18 mouse cellular contexts compared by ENCODE assay signal in the genomic region with DNA sequence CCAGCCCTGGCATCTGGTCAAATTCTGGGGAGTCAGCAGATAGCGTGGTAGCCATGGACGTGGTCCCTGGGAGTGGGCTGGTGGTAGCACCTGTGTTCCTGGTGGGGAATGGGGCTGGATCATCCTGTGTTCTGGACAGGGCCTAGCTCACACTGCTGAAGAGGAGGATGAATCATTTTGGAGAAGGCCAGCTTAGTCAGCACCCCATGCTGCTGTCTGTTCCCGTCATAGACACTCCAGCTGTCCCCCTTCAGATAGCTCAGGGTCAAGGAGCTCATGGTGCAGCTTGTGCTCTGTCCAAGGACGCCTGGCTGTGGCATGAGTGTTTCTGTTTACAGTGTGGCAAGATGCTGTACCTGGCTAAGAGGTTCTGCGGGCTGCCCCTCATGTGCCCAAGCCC. TPM values are rescaled to one million over a fixed set of nuclear protein-coding genes. Genes with fewer than 3 reads are reported as not detected.
A peak's percentile ranks its signal among the peaks of the same experiment; 100 is the strongest.
DNase-seq lines count a peak whose midpoint lies in the region; ATAC-seq and TF ChIP-seq lines count a peak whose summit lies in the region.
"Had no signal": no experiment of that assay in that cellular context is flagged by ENCODE, and none has a peak within 500 bp of the region (broad histone marks: within the 10 kb centered on the region; RNA-seq: fewer than 3 reads in every experiment).

No protein-coding gene starts in this region.

- peaks cover 28% of the 10 kb centered on the region for H3K4me1 ChIP-seq in megakaryocyte, embryonic 14.5 days

- H3ac ChIP-seq in myocyte (ENCODE audit: control insufficient read depth, insufficient read length): no peak overlapping the region

- no peak for TF ChIP-seq POLR2A in myocyte (IDR thresholded peaks at IDR 0.05; ENCODE audit: insufficient read length, low read depth)

- H3K27me3 ChIP-seq in megakaryocyte, embryonic 14.5 days (replicated peaks): no peaks in the 10 kb centered on the region
- no peaks in the 10 kb centered on the region for H3K27me3 ChIP-seq in myocyte (ENCODE audit: control insufficient read depth, insufficient read depth, insufficient read length)
- H3K27me3 ChIP-seq: heart, embryonic 12.5 days; limb, embryonic 13.5 days; stomach, embryonic 15.5 days had no signal

- no peak for DNase-seq in frontal cortex, postnatal 10 days (ENCODE audit: low spot score in 2 of 2)
- DNase-seq in adrenal gland, adult 2 months: peak; percentile 83
- no peak for DNase-seq in layer of hippocampus, postnatal 25 days (ENCODE audit: extremely low spot score in 1 of 2, low spot score in 1 of 2)
- DNase-seq: cerebellum, adult 9-11 months; forebrain, postnatal 0 days; gastrocnemius, postnatal 36 days; kidney, adult 8-10 months; layer of hippocampus, adult 9-11 months; lung, postnatal 14 days; spleen, adult 18-20 months; thymus, postnatal 25 days had no signal

- no peaks in the 10 kb centered on the region for H3K79me2 ChIP-seq in myocyte (ENCODE audit: control insufficient read depth, insufficient read depth)

- peaks cover 17% of the 10 kb centered on the region for H3K36me3 ChIP-seq in megakaryocyte, embryonic 14.5 days (replicated peaks; ENCODE audit: low read length)
- no peaks in the 10 kb centered on the region for H3K36me3 ChIP-seq in myocyte (ENCODE audit: control insufficient read depth, insufficient read depth)

- no peaks in the 10 kb centered on the region for H3K9me3 ChIP-seq in megakaryocyte, embryonic 14.5 days
- H3K9me3 ChIP-seq: heart, embryonic 12.5 days; limb, embryonic 13.5 days; stomach, embryonic 15.5 days had no signal

- peak overlapping the region; percentile 11 for H3K4me3 ChIP-seq in megakaryocyte, embryonic 14.5 days (replicated peaks)
- no peak overlapping the region for H3K4me3 ChIP-seq in myocyte
- H3K4me3 ChIP-seq: heart, embryonic 12.5 days; limb, embryonic 13.5 days; stomach, embryonic 15.5 days had no signal

- H3K4me2 ChIP-seq in myocyte (ENCODE audit: low read depth): no peak overlapping the region
- H3K4me2 ChIP-seq: heart, embryonic 12.5 days; limb, embryonic 13.5 days; stomach, embryonic 15.5 days had no signal

- peak; percentile 49; the same call in 1 of the 2 replicates for ATAC-seq in frontal cortex, adult (ENCODE audit: low TSS enrichment)
- no peak for ATAC-seq in megakaryocyte, adult 5-6 weeks (ENCODE audit: poor library complexity, severe bottlenecking)
- ATAC-seq: forebrain, postnatal 0 days had no signal

TF ChIP-seq in myocyte, 11 proteins besides CTCF, POLR2A, EP300 and RAD21:
- peak; percentile 42 to 84 (median 74) for TF ChIP-seq MYOD1 (IDR thresholded peaks at IDR 0.05; ENCODE audit: control insufficient read depth in 1 of 3, insufficient read length in 2 of 3, low read depth in 2 of 3)
- no peak for TF ChIP-seq MAX (IDR thresholded peaks at IDR 0.05; ENCODE audit: low read depth)
- TF ChIP-seq MYOG (IDR thresholded peaks at IDR 0.05; ENCODE audit: control insufficient read depth in 1 of 3, insufficient read depth in 1 of 3, insufficient read length in 2 of 3, low read depth in 2 of 3): peak; percentile 38 to 78 (median 77)
TF ChIP-seq in myocyte: peak in this region for 2.

RNA-seq across cellular contexts. Expression of gene Zmat5, which starts 14.1 kb away (rescaled TPM):
- polyA plus RNA-seq in megakaryocyte, embryonic 14.5 days (2012; ENCODE audit: insufficient read depth, low replicate concordance): 75.1 and 119 TPM in 2 replicates
- 35.2 and 45.0 TPM in 2 replicates for total RNA-seq in megakaryocyte, adult 5-6 weeks (2015)
- 11.7 and 12.5 TPM in 2 replicates for total RNA-seq in megakaryocyte, adult 5-6 weeks (2017)
- total RNA-seq in adrenal gland, adult 2 months (2021): 10 to 100 TPM; 45.6 to 60.6 TPM
- 52.9 and 67.8 TPM in 2 replicates for polyA plus RNA-seq in adrenal gland, adult 2 months (2012; rRNA removed)
- polyA plus RNA-seq in myocyte (2012; fragmentation: generic; extraction: Trizol): 57.4 TPM
- 10 to 100 TPM; 30.1 to 37.1 TPM for total RNA-seq in layer of hippocampus, postnatal 25 days (2021)

RNA-seq across cellular contexts. Expression of gene Uqcr10, which starts 14.4 kb away (rescaled TPM):
- polyA plus RNA-seq in megakaryocyte, embryonic 14.5 days (2012; ENCODE audit: insufficient read depth, low replicate concordance): 26.4 and 27.4 TPM in 2 replicates
- 135 and 148 TPM in 2 replicates for total RNA-seq in megakaryocyte, adult 5-6 weeks (2015)
- total RNA-seq in megakaryocyte, adult 5-6 weeks (2017): 73.7 and 87.8 TPM in 2 replicates
- total RNA-seq in adrenal gland, adult 2 months (2021): 1,000 to 10,000 TPM in 1 of 2 experiments, 100 to 1,000 TPM in 1; 942 to 1,033 TPM
- 916 and 1,226 TPM in 2 replicates for polyA plus RNA-seq in adrenal gland, adult 2 months (2012; rRNA removed)
- 1,278 TPM for polyA plus RNA-seq in myocyte (2012; fragmentation: generic; extraction: Trizol)
- total RNA-seq in layer of hippocampus, postnatal 25 days (2021): 100 to 1,000 TPM; 391 to 441 TPM

RNA-seq across cellular contexts. Expression of gene Cabp7, which starts 28.0 kb away (rescaled TPM):
- not detected in 2 replicates for polyA plus RNA-seq in megakaryocyte, embryonic 14.5 days (2012; ENCODE audit: insufficient read depth, low replicate concordance)
- total RNA-seq in megakaryocyte, adult 5-6 weeks (2015): not detected in 2 replicates
- total RNA-seq in megakaryocyte, adult 5-6 weeks (2017): not detected in 2 replicates
- under 1 TPM in 1 of 2 experiments, not detected in 1; 0.24 TPM for total RNA-seq in adrenal gland, adult 2 months (2021)
- polyA plus RNA-seq in adrenal gland, adult 2 months (2012; rRNA removed): 0.08 and 0.28 TPM in 2 replicates
- 0.08 TPM for polyA plus RNA-seq in myocyte (2012; fragmentation: generic; extraction: Trizol)
- 100 to 1,000 TPM; 255 to 273 TPM for total RNA-seq in layer of hippocampus, postnatal 25 days (2021)

Comparison
In these comparisons a context has a peak if more than half of its experiments do, and no peak if none do; other contexts are left out.
1. RNA of gene Cabp7, which starts 28.0 kb away (total RNA-seq): 255 to 273 TPM in layer of hippocampus, postnatal 25 days; 0.24 TPM in adrenal gland, adult 2 months and not detected in megakaryocyte, adult 5-6 weeks; every median in the first group is over 100 times any median in the second.